Mouse (Mus musculus) olfactory bulb, adult 2 months (tissue): ENCODE results near the gene Mrpl33.

Source experiments
- CTCF ChIP-seq: fragments of 200-500 bp; IDR thresholded peaks from 2 replicates; pipeline ENCODE4 v1.5.1; 2012; ENCODE audit warnings: low read depth, mild to moderate bottlenecking, low read length, moderate library complexity; ENCODE audit not compliant: insufficient read depth
- POLR2A ChIP-seq: fragments of 200-500 bp; IDR thresholded peaks from 2 replicates; pipeline ENCODE4 v1.6.1; 2012; ENCODE audit warnings: mild to moderate bottlenecking, low read depth, low read length, moderate library complexity; ENCODE audit not compliant: insufficient read depth

GRCm38 (mm10) chr5:31585526-31585925 is 11.2 kb upstream of the Mrpl33 start:
- no peak for TF ChIP-seq CTCF
- no peak for TF ChIP-seq POLR2A
